Mouse (Mus musculus) left cerebral cortex, adult 18-20 months (tissue): ENCODE results near the gene 4930426L09Rik. TPM values are rescaled to one million over a fixed set of nuclear protein-coding genes. Genes with fewer than 3 reads are reported as not detected.
"Not testable (repeated sequence)": the region's sequence is repeated elsewhere in the genome, so short reads cannot be mapped to it uniquely, and the experiment has no call there.

Source experiments
- DNase-seq, 2 experiments: peaks; one replicate each; pipeline ENCODE4 v3.0.0; 2021 to 2022; ENCODE audit warnings: low spot score in 2 of 2, mixed read lengths in 1 of 2
- total RNA-seq, 2 experiments: library from RNA; stranded (reverse); gene quantifications; 2 replicates each; pipeline ENCODE4 v1.2.3; 2021

The 4930426L09Rik gene
- total RNA-seq, 2 experiments from 2014 or later: 1.00 to 1.1 TPM

DNA sequence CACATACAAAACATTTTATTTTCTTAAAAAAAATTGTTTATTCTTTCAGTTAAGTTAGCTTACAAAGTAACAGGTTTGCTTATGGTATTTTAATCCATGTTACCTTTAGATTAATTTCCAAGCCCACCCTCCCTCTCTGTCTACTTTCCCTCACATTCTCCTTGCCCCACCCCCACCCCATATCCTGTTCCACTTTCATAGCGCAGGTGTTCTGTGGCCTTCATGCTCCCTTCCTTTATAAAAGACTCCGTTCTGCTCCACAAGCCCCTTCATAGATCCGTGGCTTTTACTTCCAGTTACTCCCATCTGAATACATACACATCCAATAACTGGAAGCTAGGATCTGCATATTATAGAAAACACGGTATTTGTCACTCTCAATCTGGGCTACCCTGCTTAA lies 9.4 kb downstream of the 4930426L09Rik start:
- DNase-seq: no peak

DNA sequence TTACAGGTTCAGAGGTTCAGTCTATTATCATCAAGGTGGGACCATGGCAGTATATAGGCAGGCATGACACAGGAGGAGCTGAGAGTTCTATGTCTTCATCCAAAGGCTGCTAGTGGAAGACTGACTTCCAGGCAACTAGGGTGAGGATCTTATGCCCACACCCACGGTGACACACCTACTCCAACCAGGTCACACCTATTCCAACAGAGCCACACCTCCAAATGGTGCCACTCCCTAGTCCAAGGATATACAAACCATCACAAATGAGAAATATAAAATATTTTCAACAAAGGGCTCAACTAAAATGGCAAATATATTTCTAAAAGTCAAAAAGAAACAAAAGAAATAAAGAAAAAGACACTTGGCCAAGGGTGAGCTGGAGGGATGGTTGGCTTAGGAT lies 12.4 kb downstream of the 4930426L09Rik start:
- not testable (repeated sequence) for DNase-seq

DNA sequence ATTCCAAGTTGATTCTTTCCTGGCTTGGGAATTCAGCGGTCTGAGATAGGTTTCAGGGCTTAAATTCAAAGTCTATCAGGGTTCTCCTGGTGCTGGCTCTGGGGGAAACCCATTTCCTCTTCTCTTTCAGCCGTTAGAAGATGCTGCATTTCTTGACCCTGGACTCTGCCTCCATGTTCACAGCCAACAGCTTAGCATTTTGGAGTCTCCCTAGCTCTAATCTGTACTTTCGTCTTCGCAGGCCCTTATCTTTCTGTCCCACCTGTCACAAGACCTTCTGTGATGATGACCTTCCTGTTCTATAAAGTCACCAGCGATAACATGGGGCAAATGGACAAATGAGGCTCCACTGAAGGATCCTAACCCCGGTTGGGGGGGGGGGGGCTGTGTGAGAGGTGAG lies 13.3 kb downstream of the 4930426L09Rik start:
- no peak for DNase-seq

DNA sequence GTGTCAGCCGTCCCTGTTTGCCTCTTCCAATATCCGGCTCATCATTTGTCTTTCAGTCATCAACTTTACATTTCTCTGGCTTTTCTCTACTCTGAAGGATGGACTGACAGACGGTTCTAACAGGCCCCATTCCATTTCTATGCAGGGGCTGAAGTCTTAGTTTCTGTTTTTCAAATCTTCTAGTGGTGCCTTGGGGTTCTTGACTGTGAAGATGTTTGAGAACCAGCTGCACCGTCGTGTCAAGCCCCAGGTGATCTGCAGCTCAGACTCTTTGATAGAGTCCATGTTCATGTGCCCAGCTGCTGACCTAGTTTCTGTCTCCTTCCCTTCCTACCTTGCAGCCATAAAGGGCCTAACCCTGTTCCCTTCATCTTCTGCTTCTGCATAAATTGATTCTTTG lies 18.2 kb downstream of the 4930426L09Rik start:
- no peak for DNase-seq

DNA sequence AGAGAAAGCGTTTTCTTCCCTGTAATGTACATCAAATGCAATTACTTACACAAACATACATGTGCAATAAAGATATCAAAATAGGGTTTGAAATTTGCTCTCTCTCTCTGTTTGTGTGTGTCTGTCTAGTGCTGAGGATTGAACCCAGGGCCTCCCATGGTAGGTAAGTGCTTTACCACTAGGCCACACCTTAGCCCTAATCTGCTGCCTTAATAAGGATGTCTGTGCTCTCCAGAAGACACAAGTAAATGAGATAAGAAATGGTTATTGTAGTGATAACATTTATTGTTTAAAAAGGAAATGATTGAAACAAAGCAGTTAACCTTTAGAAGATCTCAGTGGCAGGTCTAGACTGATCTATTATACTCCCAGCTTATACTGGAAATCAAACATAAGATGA lies 18.7 kb downstream of the 4930426L09Rik start:
- no peak for DNase-seq

DNA sequence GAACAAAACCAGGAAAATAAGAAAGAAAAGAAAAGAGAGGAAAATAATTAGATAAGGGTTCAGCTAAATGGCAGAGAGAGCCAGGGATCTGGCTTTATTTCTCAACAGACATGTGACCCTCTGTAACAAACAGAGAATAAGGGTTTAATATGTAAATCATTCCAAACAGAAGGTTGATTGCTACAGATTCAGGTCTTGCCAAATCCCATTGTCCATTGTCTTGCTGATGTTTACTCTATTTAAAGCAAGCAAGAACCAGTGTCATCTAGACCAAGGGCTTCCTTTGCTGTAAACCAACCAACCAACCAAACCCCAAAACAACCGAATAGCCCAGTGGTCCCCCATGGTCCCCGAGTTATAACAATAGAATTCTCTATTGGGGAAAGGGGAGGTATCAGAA lies 19.9 kb downstream of the 4930426L09Rik start:
- DNase-seq: no peak

DNA sequence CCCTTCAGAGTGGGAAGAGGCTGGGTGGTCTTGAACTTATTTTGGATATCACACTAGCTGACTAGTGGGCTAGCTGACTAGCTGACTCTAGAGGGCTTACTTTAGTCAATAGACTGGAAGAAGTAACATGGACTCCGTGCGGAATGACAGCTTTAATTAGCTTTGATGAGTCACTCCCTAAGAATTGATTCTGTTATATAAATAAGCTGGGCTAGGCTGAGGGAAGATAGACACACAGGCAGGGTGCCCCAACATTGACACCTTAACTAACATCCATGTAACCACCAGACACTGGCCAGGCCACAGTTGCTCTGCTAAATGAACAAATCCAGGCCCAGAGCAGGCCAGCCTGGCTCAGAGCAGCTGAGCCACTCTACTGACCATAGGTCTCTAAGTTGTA lies 26.7 kb downstream of the 4930426L09Rik start:
- no peak for DNase-seq

DNA sequence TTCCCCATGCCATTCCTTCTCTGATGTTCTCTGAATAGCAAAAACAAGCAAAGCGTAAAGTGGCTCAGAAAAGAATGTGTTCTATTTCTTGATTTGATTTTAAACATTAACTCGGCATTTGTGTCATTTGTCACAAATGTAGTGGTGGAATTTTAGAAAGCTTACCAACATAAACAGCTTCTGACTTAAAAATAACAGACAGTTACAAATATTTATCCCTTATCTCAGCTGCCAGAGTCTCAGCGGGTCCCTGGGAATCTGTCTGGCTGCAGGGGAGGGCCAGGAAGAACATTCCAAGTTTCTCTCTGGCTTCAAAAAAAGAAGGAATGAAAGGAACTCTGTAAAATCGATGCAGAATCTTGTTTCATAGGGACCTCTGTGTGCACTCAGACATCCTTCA lies 39.3 kb downstream of the 4930426L09Rik start:
- no peak for DNase-seq

DNA sequence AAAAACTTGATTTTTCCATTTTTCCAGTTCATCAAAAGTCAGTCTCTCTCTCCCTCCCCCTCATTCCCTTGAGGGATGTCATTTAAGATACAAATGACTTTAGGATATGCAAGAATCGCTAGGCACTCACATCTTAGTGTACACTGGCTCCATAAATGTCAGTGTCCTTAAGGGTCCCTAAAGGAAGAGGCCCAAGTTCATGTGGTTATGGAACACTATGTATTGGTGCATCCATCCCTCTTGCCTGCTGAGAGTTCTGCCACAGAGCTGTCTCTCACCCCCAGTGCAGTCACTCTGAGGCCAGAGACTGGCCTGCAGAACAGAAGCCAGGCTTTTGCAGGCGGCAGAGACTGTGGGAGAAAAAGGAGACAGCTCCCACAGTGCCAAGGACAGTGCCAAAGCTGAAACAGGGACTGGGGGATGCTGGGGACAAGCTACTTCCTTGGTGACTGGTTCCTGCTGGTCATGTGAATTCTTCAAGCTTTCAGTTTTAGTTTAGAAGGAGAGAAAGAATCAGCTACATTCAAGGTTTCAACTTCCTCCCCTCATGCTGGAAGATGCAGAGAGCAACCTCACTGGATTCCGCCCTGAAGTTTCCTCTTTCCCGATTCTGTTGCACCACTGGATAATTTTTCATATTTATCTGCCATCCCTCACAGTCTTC lies 39.9 kb downstream of the 4930426L09Rik start:
- no peak for DNase-seq

DNA sequence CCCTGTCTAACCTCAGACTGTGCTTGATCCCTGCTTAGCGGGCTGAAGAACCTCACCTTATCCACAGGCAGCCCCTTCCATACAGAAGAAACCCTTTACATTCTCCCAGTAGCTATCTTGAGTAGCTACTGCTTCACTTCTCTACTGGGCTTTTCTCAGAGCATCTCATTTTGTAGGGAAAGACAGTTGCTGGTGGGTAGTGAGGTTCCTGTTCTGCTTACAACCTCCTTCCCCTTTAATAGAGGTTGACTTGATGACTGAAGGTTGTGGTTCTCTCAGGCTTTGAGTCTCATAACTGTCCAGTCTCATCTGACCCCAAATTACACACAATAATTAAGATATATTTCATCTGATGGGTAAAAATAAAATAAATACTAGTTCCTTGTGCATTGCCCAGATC lies 50.1 kb downstream of the 4930426L09Rik start:
- DNase-seq: no peak

DNA sequence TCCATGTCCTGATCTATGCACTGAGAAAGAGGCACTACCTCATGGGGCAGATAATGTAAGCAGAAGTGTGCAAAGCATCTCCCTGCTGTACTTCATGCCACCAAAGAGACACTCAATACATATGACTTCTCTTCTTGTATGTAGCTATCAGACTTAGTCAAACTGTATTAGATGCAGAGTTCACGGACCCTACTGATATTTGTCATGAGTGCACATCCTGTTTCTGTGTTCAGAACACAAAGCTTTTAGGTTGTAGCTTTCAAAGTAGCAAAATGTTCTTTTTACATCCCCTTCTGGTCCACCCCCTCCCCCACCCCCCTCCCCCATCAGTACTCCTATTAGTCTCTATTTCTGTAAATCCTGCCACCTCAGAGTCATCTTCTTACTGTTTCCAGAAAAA lies 51.2 kb downstream of the 4930426L09Rik start:
- no peak for DNase-seq

Other genes with a start within 250 kb of the 4930426L09Rik start
- gene Pip4k2a, start 217 bp upstream of the 4930426L09Rik start, total RNA-seq: 10 to 100 TPM; 55.5 to 56.2 TPM
- under 1 TPM; 0.35 to 0.79 TPM for gene Armc3, start 201.0 kb downstream of the 4930426L09Rik start, total RNA-seq